Mouse (Mus musculus): ENCODE measurements at regions not wholly inside any gene's neighbourhood (a gene's known extent, or its start where the extent isn't known, plus 50 kb on each side); places are given as distances from the start of the nearest gene placed in this dataset.

GRCm38 (mm10) chr17:15294165-15294585 lies 82.5 kb downstream of the Dll1 start:
- TF ChIP-seq HCFC1 (IDR thresholded peaks at IDR 0.05; ENCODE audit: borderline replicate concordance, insufficient read depth, low read length) (no peak), MAFK (IDR thresholded peaks at IDR 0.05; ENCODE audit: insufficient read depth, low read depth, low read length) (no peak), ZNF384 (IDR thresholded peaks at IDR 0.05; ENCODE audit: low read depth, low read length) (no peak), CHD2 (IDR thresholded peaks at IDR 0.05; ENCODE audit: low read depth, low read length) (no peak), ZC3H11A (IDR thresholded peaks at IDR 0.05; ENCODE audit: borderline replicate concordance, low read depth, low read length) (no peak)
